Mouse (Mus musculus) left cerebral cortex, postnatal 25 days (tissue): ENCODE results near the gene Dnah6. TPM values are rescaled to one million over a fixed set of nuclear protein-coding genes. Genes with fewer than 3 reads are reported as not detected.

ENCODE experiments used
- DNase-seq, 2 experiments: peaks; one replicate each; pipeline ENCODE4 v3.0.0; 2022; ENCODE audit warnings: low spot score in 2 of 2, mixed read lengths in 1 of 2
- intact Hi-C: fragments of 180-260 bp; cut with DNase I; formaldehyde crosslinking; loops from one replicate; pipeline ENCODE4 v1.15.1; 2025
- total RNA-seq, 2 experiments: library from RNA; stranded (reverse); gene quantifications; 2 replicates each; pipeline ENCODE4 v1.2.3; 2021

Gene Dnah6
- total RNA-seq, 2 experiments from 2014 or later, result 0.41 to 0.60 TPM

GRCm38 (mm10) chr6:73162958-73163357 lies 58.5 kb downstream of the Dnah6 start:
- no peak for DNase-seq
- intact Hi-C loops, result no loop called here

- intact Hi-C loops, result no loop called here
- DNase-seq, result no peak
Measured at GRCm38 (mm10) chr6:73161338-73161737, 60.1 kb downstream of the Dnah6 start.

GRCm38 (mm10) chr6:73155455-73155854 lies 66.0 kb downstream of the Dnah6 start:
- DNase-seq, result no peak
- intact Hi-C loops, result loop anchor here (5.0 kb wide), 1 partner anchor 72 kb away; no protein-coding TSS in a partner anchor

- intact Hi-C loops, result loop anchor here (2.0 to 5.0 kb wide), 2 partner anchors 131 to 213 kb away; no protein-coding TSS in a partner anchor
- peak; percentile 88 to 92 for DNase-seq
Measured at GRCm38 (mm10) chr6:73153675-73154074, 67.8 kb downstream of the Dnah6 start.

GRCm38 (mm10) chr6:73143403-73143802 lies 78.0 kb downstream of the Dnah6 start:
- intact Hi-C loops, result no loop called here
- no peak for DNase-seq

GRCm38 (mm10) chr6:73142776-73143175 lies 78.7 kb downstream of the Dnah6 start:
- DNase-seq, result no peak
- intact Hi-C loops, result no loop called here

- DNase-seq, result no peak
- intact Hi-C loops, result no loop called here
Measured at GRCm38 (mm10) chr6:73140836-73141235, 80.6 kb downstream of the Dnah6 start.

- intact Hi-C loops, result no loop called here
- DNase-seq, result no peak
Measured at GRCm38 (mm10) chr6:73132784-73133183, 88.7 kb downstream of the Dnah6 start.

- DNase-seq, result no peak
- intact Hi-C loops, result no loop called here
Measured at GRCm38 (mm10) chr6:73127594-73127993, 93.9 kb downstream of the Dnah6 start.

GRCm38 (mm10) chr6:73120348-73120747 lies 101.1 kb downstream of the Dnah6 start:
- no peak for DNase-seq
- intact Hi-C loops, result no loop called here

- no peak for DNase-seq
- intact Hi-C loops, result no loop called here
Measured at GRCm38 (mm10) chr6:73113898-73114297, 107.6 kb downstream of the Dnah6 start.

- DNase-seq, result no peak
- intact Hi-C loops, result no loop called here
Measured at GRCm38 (mm10) chr6:73113365-73113764, 108.1 kb downstream of the Dnah6 start.

- intact Hi-C loops, result no loop called here
- DNase-seq, result no peak
Measured at GRCm38 (mm10) chr6:73093133-73093532, 128.3 kb downstream of the Dnah6 start.

- intact Hi-C loops, result no loop called here
- no peak for DNase-seq
Measured at GRCm38 (mm10) chr6:73090836-73091235, 130.6 kb downstream of the Dnah6 start.

- DNase-seq, result no peak
- intact Hi-C loops, result no loop called here
Measured at GRCm38 (mm10) chr6:73082571-73082970, 138.9 kb downstream of the Dnah6 start.

GRCm38 (mm10) chr6:73072093-73072786 lies 149.2 kb downstream of the Dnah6 start:
- no peak for DNase-seq
- intact Hi-C loops, result no loop called here

GRCm38 (mm10) chr6:73071214-73071613 lies 150.2 kb downstream of the Dnah6 start:
- intact Hi-C loops, result no loop called here
- no peak for DNase-seq

- DNase-seq, result no peak
- intact Hi-C loops, result no loop called here
Measured at GRCm38 (mm10) chr6:73070663-73071062, 150.8 kb downstream of the Dnah6 start.

- no peak for DNase-seq
- intact Hi-C loops, result no loop called here
Measured at GRCm38 (mm10) chr6:73064551-73064950, 156.9 kb downstream of the Dnah6 start.

- no peak for DNase-seq
- intact Hi-C loops, result no loop called here
Measured at GRCm38 (mm10) chr6:73059596-73060121, 161.8 kb downstream of the Dnah6 start.

GRCm38 (mm10) chr6:73059162-73059561 lies 162.3 kb downstream of the Dnah6 start:
- intact Hi-C loops, result no loop called here

More at GRCm38 (mm10) chr6:73059162-73059561, 162.3 kb downstream of the Dnah6 start:
- no peak for DNase-seq
